6 mouse cellular contexts compared by ENCODE assay signal in genomic region chr4:3401766-3402165, GRCm38 (mm10).
A peak's percentile ranks its signal among the peaks of the same experiment; 100 is the strongest.
DNase-seq lines count a peak whose midpoint lies in the region; TF ChIP-seq lines count a peak whose summit lies in the region.
"Not testable (repeated sequence)": the region's sequence is repeated elsewhere in the genome, so short reads cannot be mapped to it uniquely, and the experiment has no call there.

No protein-coding gene starts in this region.

- TF ChIP-seq EP300 in ES-Bruce4 (IDR thresholded peaks at IDR 0.05; ENCODE audit: insufficient read depth, low read depth, low read length), result not testable (repeated sequence)

- not testable (repeated sequence) for H3K4me3 ChIP-seq in ES-Bruce4 (ENCODE audit: low read depth, low read length); ES-E14 (ENCODE audit: insufficient read depth in 1 of 2, low read depth in 1 of 2, low read length in 2 of 2, poor library complexity in 1 of 2, severe bottlenecking in 1 of 2); kidney, adult 2 months (ENCODE audit: insufficient read depth, low read depth, low read length)

- TF ChIP-seq CTCF in ES-Bruce4 (IDR thresholded peaks at IDR 0.05; ENCODE audit: low read depth, low read length); kidney, adult 2 months (conservative IDR thresholded peaks at IDR 0.05; ENCODE audit: insufficient read depth, insufficient read length, low read depth, low read length): not testable (repeated sequence)

- H3K27ac ChIP-seq in ES-Bruce4 (ENCODE audit: insufficient read depth, low read length) (peak overlapping the region; percentile 44; the same call in 1 of the 2 replicates), ES-E14 (ENCODE audit: insufficient read depth, low read depth, low read length, poor library complexity, severe bottlenecking) (peak overlapping the region; percentile 69; the same call in 1 of the 2 replicates)
- not testable (repeated sequence) for H3K27ac ChIP-seq in kidney, adult 2 months (ENCODE audit: insufficient read depth, low read depth, low read length)

- in situ Hi-C loops in ES-E14 (cut with MboI; ENCODE audit: low sequenced_read_pairs in 2 of 2, unreplicated experiment in 2 of 2), result not testable (repeated sequence)

- DNase-seq in ES-CJ7 (ENCODE audit: low read depth, low spot score) (peak; percentile 85), ES-E14 (ENCODE audit: low read depth, low spot score) (peak; percentile 34), R1 (ENCODE audit: low read depth, low spot score) (peak; percentile 94), ZHBTc4 (ENCODE audit: low read depth, low spot score) (peak; percentile 78)
- peak; percentile 10 for DNase-seq in kidney, adult 2 months

- not testable (repeated sequence) for H3K4me1 ChIP-seq in ES-Bruce4 (ENCODE audit: control insufficient read depth, insufficient read depth, low read length); ES-E14 (ENCODE audit: control insufficient read depth in 2 of 2, insufficient read depth in 2 of 2, low read length in 2 of 2, poor library complexity in 1 of 2); kidney, adult 2 months (ENCODE audit: control insufficient read depth, insufficient read depth, low read length)

- 55% methylated on average over 2 of the region's 2 CpGs for WGBS in kidney, adult 2 months

- not testable (repeated sequence) for TF ChIP-seq POLR2A in ES-Bruce4 (IDR thresholded peaks at IDR 0.05; ENCODE audit: insufficient read depth, low read length); kidney, adult 2 months (IDR thresholded peaks at IDR 0.05; ENCODE audit: low read depth, low read length)

- H3K27me3 ChIP-seq in ES-Bruce4 (ENCODE audit: control insufficient read depth, insufficient read depth, low read length, poor library complexity, severe bottlenecking); kidney, adult 2 months (replicated peaks; ENCODE audit: control insufficient read depth, insufficient read depth, low read length): not testable (repeated sequence)

- H3K9me3 ChIP-seq in ES-Bruce4 (replicated peaks; ENCODE audit: control insufficient read depth, insufficient read depth, low read length, poor library complexity, severe bottlenecking), result peaks cover 12% of the 10 kb centered on the region
- H3K9me3 ChIP-seq in ES-E14 (ENCODE audit: control insufficient read depth, insufficient read depth, low read depth, low read length), result not testable (repeated sequence)

- not testable (repeated sequence) for H3K9ac ChIP-seq in ES-Bruce4 (ENCODE audit: low read depth, poor library complexity, severe bottlenecking); ES-E14 (ENCODE audit: insufficient read depth, low read depth, low read length, poor library complexity, severe bottlenecking)

- H3K36me3 ChIP-seq in ES-Bruce4 (ENCODE audit: control insufficient read depth, insufficient read depth, low read length, poor library complexity, severe bottlenecking); ES-E14 (ENCODE audit: control insufficient read depth, insufficient read depth, low read length, poor library complexity, severe bottlenecking); kidney, adult 2 months (ENCODE audit: control insufficient read depth, insufficient read depth, low read length): not testable (repeated sequence)

Comparison
In these comparisons a context has a peak if more than half of its experiments do, and no peak if none do; other contexts are left out.
1. DNase-seq: peak in every context shown above with its lines; median percentile 94 in R1; 85 in ES-CJ7; 78 in ZHBTc4; 34 in ES-E14; 10 in kidney, adult 2 months.